Mouse (Mus musculus) right cerebral cortex, postnatal 36 days (tissue): ENCODE data around the gene Gm853.

Source experiments
- DNase-seq, 2 experiments: peaks; one replicate each; pipeline ENCODE4 v3.0.0; 2022; ENCODE audit warnings: low spot score in 2 of 2, mixed read lengths in 1 of 2

Gene Gm853

DNA sequence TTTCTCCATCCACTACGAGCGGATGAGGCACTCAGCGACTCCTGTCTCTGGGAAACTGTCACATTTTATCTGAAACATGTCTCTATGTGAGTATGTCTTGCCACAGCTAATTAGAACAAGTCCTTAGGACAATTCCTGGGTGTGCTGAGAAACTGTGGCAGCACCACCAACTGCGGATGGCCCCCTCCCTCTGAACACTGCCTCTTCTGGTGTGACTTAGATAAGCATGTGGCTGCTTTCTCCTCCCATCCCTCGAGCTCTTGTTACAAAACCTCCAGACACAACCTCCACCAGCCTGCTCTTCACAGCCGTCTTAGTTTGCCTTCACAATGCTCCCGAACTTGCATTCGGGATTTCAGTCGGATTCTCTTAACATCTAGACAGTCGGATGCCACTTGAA is 8.3 kb downstream of the Gm853 start:
- no peak for DNase-seq

DNA sequence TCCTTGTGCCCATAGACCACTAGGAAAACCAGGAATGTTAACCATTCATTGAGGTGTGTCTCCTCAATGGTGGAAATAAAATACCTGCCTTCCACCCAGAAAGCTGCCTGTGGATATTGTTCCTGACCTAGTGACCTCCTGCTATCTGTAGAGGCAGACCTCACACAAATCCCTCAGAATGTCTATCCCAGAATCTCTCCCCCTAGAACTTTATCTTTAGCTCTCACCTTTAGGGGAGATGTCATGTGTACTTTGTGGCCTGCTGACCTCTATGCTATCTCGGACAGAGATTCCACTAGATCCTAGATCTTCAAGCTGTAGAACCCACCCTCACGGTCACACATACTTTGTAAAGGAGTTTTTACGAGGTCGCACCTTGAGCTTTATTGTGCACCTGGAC is 9.0 kb downstream of the Gm853 start:
- no peak for DNase-seq

DNA sequence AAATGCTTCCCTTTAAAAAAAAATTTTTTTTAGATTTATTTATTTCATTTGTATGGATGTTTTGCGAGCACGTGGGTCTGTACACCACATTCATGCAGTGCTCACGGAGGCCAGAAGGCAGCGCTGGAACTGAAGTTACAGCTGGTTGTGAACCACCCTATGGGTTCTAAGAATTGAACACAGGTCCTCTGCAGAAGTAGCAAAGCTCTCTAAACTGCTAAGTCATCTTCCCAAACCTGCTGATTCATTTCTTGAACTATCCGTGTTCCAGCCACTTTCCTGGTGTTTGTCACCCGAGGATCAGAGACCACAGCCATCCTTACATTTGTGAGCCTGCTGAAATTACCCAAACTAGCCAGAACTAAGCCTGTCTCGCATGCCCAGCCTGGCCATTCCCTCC is 9.8 kb downstream of the Gm853 start:
- DNase-seq, result no peak

DNA sequence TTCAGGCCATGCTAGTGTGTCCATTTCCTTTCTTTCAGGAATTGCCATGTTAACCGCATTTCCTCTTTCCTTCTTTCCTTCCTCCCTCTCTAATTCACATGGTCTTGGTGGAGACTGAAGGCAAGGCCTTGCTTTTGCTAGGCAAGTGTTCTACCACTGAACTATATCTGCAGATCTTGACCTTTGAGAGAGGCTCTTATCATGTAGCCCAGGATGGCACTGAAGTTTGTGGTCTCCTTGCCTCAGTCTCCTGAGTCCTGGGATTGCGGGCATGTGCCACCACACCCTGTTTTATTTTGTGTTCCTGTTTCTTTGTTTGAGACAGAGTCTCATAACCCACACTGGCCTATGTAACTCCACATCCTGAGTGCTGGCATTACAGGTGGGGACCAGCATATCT is 10.3 kb downstream of the Gm853 start:
- no peak for DNase-seq

DNA sequence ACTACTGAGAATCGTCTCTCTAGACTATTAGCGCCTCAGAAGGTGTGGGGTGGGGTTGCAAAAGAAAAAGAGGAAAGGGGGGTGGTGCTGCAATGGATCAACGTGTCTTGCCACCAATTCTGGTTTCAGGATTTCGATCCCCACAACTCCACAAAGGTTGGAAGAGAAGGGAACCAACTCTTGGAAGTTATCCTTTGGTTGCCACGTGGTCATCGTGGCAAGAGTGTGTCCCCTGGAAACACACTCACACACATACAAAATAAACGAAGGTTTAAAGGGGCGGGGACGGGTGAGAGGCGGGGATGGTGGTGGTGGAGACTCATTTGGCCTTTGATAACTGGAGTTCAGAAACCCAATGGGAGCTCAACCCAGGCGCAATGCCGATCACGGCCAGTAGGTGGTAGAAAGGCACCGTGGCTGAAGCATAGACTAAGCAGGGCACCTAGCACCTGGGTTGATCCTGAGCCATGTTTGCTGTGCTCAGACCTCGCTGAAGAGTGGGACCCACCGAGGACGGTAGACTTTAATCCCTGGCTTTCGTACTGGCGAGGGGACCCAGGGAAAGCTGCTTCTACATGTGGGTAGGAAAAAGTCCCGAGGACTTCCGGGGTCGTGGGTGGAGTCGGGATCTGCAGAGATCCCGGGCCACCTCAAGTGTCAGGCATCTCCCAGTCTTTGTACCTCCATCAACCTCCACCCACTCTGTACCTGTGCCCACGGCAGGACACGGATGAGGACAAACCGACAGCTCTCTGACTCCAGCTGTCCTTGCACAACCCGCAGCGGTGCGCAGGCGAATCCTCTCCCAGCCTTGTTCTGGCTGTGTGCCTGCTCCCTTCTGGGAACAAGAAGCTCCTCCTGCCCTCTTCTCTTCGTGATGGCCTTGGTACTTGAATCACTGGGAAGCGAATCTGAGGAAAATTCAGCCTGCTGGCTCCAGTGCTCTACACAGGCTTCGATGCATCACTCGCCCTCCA is 23.2 kb downstream of the Gm853 start:
- DNase-seq, result peak; percentile 73 to 83

DNA sequence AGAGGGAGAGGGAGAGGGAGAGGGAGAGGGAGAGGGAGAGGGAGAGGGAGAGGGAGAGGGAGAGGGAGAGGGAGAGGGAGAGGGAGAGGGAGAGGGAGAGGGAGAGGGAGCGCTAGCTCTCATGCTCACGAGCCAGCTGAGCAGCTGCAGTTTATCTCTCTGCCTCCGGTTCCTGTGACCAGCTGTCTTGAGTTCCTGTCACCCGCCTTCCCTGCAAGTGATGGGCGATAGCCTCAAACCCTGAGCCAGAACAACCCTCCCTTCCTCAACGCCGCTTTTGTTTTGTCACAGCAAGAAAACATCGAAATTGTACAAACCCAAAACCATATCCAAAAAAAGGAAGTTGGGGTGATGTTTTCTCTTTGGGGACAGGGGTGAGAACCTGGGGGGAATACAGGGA is 25.7 kb downstream of the Gm853 start:
- no peak for DNase-seq

DNA sequence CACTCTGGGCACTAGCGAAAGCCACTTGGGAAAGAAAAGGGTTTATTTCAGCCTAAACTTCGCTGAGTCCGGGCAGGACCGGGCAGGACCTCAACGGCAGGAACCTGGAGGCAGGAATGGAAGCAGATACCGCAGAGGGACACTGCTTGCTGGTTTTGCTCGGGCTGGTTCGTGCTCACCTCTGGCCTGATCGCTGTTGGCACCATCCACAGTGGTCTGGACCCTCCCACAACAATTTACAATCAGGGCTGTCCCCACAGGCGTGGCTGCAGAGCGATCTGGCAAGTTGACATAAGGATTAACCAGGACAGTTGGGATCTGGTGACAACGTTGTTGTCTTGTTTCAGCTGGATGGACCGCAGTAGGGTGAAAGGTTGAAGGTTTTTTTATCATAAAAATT is 26.3 kb downstream of the Gm853 start:
- DNase-seq, result no peak

DNA sequence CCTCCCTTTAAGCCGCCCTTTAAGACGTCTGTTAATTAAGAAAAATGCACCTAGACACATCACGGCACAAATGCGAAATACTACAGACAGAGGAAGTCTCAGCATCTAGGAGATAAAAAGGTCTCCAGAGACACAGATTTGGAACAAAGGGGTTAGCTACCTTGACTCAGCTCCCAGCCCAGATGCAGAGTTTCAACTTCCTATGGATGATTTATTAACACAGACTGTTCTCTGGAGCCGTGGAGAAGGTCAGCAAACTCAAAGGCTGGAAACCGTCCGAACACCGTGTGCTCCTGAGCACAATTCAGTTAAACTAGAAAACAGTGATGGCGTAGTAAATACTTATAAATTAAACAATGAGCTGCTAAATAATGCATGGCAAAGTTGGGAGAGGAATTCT is 29.9 kb downstream of the Gm853 start:
- no peak for DNase-seq

DNA sequence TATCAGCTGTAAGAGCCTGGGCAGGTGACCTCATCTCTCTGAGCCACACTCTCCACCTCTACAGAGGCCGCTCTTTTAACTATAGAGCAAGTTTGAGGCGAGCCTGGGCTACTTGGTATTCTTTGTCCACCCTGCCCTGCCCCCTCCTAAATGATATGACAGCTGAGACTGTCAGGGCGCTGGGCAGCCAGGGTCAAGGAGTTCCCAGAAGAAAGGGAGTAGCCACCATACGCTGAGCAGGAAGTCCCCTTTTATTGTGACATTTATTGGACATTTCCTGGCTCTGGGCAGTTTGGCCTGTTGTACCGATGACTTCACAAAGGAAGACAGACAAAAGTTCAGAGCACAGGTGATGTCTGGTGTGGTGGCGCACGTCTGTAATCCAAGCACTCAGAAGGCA is 32.6 kb downstream of the Gm853 start:
- DNase-seq, result no peak

DNA sequence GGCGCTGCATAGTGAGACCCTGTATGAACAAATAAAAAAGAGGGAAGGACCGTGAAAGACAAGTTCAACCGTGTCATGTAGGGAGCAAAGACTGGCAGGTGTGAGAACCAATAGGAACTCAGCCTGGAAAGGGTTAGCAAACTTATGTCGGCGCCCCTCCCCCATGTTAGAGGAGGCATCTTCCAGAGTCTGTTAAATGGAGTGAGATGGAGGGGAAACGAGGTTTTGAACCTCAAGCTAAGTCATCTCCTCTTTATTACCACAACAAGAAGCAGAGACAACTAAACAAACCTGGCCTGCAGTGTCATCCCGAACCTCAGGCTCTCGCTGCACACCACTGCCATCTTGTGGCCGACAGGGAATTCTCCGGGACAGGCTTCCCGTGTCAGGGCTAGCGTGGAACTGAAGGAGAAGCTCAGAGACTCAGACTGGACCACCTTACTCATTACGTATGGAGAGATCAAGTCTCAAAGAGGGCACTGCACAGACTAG is 33.3 kb downstream of the Gm853 start:
- peak; percentile 52 to 58 for DNase-seq

DNA sequence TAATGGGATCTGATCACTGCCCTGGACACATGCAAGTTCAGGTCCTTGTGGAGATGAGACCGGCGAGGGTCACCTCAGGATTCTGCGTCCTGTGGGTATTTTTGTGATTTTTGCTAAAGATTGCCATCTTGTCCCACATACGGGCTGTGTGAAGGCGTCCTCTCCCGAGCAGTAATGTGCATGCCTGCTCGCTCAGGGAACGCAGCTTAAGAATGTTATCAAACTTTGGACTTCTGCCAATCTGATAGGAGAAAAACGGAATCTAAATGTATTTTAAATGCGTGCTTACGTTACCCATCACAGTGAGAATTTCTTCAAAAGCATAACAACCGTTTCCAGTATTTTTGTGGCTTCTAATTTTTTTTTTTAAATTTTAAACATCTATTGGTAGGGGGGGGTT is 35.3 kb downstream of the Gm853 start:
- no peak for DNase-seq

DNA sequence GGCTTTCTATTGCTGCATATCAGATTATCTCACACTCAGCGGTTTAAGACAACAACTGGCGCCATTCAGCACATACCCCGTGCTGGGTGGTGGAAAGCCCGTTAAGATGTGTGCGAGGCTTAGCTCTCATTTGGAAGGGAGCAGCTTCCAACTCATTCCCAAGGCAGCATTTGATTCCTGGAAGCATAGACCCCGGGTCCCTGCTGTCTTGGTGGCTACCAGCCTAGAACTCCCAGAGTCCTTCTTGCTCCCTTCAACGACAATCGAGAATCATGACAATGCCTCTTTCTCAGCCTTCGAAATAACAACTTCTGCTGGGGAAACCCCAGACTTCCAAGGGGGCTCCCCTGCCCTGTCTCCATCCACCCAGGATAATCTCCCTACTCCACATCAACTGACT is 35.8 kb downstream of the Gm853 start:
- DNase-seq, result no peak

DNA sequence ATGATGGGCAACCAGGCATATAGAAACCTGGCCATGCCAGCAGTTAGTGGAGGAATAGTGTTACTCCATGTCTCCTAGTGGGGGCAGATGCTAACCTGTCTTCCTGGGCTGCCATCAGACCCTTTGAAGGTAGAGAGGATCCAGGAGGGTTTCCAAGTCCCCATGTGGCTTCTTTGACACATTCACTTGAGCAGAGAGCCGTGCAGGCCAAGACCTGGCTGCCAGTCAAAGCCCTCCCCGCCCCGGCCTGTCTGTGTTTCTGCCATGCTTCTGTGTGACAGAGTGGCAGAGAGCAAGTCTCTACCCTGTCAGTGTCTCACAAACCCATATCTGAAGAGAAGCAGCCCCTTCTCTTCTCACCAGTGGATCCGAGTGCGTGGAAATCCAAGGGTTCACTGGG is 38.3 kb downstream of the Gm853 start:
- no peak for DNase-seq

DNA sequence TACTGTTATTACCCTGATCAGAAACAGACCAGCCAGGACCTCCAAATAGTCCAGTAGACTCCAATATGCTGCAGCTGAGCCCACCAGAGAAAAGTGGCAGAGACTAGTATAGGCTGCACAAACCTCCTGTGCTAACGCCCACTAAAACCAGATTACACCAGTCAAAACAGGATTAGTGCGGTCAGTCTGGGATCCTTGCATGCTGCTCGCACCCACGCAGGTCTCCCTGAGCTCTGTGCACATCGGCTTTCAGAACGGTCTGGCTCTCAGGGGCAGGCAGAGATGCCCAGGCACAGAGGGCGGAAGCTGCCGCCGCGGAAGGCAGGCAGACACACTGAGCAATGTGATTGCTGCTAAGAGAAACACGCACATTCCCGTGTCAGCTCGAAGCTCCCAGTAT is 39.2 kb downstream of the Gm853 start:
- DNase-seq, result no peak

DNA sequence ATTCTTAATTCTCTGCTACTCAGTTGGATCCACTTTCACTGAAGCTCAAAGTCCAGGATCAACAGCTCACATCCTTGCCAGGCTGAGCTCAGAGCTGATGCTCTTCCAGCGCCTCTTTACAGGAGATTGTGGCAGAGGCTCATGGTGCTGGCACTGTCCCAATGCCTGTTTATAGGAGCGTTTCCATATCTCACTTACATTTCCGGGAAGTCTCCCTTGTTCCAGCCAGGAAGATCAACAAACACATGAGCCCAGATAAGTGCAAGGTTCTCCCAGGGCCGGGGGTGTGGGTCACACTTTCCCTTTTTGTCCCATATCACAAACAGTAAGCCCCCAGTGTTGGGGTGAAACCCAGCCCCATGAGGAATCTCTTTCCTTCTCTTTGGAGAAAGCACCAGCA is 40.3 kb downstream of the Gm853 start:
- no peak for DNase-seq

DNA sequence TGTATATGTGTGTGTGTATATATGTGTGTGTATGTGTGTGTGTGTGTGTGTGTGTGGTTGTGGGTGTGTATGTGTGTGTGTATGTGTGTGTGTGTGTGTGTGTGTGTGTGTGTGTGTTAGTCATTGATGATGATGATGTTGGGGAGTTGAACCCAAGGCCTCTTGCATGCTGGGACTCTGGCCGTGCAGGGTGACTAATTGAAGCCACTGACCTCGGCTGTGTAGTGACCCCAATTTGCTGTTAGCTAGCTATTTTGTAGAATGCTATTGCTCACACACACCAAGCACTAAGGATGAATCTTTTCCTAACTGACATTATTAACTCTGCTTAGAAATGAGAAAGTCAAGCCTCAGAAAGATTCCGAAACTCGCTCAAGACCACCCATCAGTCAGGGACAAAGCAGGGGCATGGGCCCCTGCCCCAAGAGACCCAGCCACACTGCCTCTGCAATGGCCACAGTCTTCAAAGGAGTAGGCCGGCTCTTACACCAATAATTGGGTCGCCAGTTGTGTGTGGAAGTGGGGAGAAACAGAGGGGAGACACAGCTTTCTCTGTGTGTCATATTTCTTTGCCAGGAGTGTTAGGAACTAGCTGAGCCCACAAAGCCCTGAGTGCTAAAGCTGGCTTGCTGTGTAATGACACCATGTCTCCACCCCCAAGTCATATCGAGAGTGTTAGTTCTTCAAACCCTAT is 41.1 kb downstream of the Gm853 start:
- DNase-seq, result no peak

DNA sequence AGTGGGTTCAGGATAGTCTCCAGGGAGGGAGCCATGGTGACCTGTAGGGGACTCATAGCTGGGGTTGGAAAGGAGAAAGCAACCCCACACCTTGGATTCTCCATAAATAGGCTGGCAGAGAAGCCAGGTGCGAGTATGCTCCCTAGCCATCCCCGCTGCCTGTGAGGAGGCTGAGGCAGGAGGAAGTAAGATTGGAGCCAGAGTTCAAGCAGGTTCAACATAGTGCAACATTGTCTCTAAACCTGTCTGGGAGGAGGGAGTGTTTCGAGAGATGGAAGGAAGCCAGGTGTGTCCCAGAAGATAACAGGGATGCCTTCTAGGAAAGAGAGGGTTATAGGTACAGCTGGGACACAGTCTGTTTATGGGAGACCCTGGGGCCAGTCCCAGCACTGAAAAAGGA is 42.3 kb downstream of the Gm853 start:
- DNase-seq, result no peak

DNA sequence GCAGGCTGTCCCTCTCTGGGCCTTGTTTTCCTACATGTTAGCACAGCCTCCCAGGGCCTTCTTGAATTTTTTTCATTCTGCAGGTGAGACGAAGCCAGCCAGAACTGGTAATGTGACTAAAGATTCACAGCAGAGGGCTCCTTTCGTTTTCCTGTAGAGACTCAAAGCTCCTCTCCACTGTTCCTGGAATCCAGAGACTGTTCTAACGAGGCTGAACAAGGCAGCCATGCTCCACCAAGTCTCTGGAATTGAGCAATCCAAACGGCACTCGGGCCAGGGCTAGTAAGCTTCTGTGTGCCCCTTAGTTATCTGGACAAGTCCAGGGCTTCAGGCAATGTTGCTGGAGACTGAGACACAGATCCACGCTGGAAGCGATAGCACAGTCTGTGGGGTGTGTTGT is 44.7 kb downstream of the Gm853 start:
- DNase-seq, result no peak

DNA sequence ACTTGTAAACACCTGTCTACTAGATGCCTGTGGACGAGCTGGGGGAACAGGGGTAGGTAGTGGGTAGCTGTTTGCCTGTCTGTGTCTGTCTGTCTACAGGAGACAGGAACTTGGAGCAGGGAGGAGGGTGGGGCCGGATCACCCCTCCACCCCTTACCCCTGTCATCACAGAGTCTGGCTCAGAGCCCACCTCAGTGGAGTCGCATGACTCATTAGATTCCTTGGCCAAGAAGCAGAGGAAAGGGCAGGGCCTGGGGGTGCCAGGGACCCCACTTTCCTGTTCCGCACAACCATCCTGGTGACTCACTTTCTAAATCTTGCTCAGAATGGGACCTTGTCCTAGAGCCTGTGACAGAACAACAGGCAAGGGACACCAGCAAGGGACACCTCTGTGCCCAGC is 45.1 kb downstream of the Gm853 start:
- DNase-seq, result no peak

DNA sequence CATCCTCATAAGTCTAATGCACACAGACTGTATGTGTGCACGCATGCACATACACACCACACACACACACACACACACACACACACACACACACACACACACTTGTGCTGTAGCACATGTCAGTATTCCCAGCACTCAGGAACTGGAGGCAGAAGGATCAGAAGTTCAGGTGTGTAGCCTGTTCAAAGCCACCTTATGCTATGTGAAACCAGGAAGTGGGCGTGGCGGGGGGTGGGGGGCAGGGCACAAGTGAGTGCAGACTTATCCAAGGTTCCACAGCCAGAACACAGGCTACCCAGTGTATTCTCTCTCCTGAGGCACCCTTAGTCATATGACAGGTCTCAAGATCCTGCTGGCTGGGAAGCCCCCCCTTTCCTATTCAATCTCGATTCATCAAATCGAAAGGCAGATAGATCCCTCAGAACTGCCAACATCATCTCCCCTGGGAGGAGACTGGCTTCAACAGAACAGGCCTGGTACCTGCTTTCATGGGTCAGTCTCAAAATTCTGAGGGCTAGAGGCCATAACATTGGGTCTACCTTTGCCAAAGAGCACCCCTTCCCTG is 46.0 kb downstream of the Gm853 start:
- no peak for DNase-seq

DNA sequence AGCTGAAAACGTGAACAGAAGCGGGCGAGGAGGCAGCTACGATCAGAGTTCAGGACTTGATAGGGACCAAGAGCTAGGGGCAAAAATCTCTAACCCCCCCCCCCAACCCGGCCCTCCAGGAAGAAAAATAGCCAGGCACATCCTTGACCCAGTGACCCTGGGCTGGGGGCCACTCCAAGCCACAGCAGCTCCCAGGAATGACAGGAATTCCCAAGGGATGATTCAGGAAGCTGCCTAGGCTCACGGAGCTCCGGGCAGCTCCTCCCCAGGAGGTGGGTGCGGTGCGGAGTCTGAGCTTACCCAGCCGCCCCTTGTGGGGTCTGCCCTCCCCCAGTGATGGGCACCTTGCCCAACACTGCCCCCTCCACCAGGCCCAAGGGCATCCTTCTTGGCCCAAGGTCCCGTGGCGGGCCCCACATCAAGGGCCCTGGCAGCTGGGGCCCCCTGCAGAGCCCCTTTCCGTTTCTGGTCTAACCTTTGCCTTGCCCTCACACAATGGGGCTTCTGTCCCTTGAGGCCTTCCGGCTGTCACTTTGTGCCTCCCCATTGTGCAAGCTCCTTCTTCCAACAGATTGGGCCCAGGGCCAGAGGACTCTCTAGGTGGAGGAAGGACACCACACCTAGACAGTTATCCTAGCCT is 47.0 kb downstream of the Gm853 start, which contains the start of gene Tinagl1:
Gene Tinagl1, minus strand, starts transcription at position 51 of the 640 bp plus-strand sequence.
- DNase-seq, result no peak
